In the genomic region with DNA sequence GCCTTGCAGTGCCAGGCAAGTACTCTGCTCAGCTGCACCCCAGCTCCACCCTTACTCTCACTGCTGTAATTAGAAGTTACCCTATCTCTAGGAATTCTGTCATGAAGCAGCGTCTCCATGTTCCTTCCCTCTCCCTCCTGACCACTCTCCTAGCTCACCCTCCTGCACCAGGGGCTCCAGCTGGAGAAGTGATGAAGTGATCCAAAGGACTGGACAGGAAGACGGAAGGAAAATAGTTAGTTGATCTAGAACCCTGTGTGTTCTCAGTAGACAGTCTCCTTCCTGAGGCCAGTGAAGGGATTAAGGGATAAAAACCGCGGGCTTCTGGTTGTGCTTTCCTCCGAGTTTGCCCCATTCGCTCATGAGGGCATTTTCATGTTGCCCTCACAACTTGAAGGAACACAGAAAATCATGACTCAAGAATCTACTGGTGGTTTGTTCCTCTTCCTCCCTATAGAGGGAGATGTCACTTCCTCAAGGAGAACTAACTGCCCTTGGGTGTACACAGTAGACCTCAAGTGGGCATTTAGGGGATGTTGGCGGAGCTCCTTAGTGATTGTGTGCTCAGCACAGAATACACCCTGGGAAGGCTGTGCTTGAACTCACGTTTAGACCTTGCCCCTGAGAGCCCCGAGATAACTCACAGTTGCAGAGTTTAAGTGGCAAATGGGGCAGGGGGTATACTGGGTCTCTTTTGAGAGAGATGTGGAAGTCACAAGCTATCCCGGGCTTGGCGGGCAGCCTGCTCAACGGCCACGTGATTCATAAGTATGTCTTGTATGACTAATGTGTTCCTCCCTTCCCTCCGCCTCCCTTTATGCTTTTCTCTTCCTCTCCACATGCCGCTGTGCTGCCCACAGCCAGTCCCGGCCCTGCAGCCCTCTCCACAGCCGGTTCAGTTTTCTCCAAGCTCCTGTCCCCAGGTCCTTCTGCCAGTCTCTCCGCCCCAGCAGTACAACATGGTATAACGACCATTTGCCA, we compare ENCODE assay signal across 8 mouse cellular contexts. TPM values are rescaled to one million over a fixed set of nuclear protein-coding genes. Genes with fewer than 3 reads are reported as not detected.
A peak's percentile ranks its signal among the peaks of the same experiment; 100 is the strongest.
DNase-seq lines count a peak whose midpoint lies in the region; ATAC-seq and TF ChIP-seq lines count a peak whose summit lies in the region.

No protein-coding gene starts in this region.

- peak; percentile 39 for DNase-seq in embryonic facial prominence, embryonic 14.5 days (ENCODE audit: low spot score)
- DNase-seq in embryonic facial prominence, embryonic 10.5 days (ENCODE audit: low spot score), result no peak
- DNase-seq in R1 (ENCODE audit: low read depth, low spot score), result peak; percentile 16
- peak; percentile 47 for DNase-seq in gastrocnemius, postnatal 25 days
- DNase-seq in layer of hippocampus, adult 11-12 months (ENCODE audit: low spot score), result peak; percentile 67
- peak; percentile 71 for DNase-seq in lung, postnatal 0 days (ENCODE audit: low spot score)
- DNase-seq in urinary bladder, postnatal 25 days (ENCODE audit: low spot score), result peak; percentile 46

- no peak for TF ChIP-seq EP300 in lung, postnatal 0 days (IDR thresholded peaks at IDR 0.05)

- no peaks in the 10 kb centered on the region for H3K27me3 ChIP-seq in embryonic facial prominence, embryonic 14.5 days (replicated peaks; ENCODE audit: control insufficient read depth, insufficient read depth, low read length)
- no peaks in the 10 kb centered on the region for H3K27me3 ChIP-seq in embryonic facial prominence, embryonic 10.5 days (replicated peaks; ENCODE audit: low read depth, poor library complexity, severe bottlenecking)
- no peaks in the 10 kb centered on the region for H3K27me3 ChIP-seq in lung, postnatal 0 days (replicated peaks; ENCODE audit: insufficient read depth, low read length)
- no peaks in the 10 kb centered on the region for H3K27me3 ChIP-seq in midbrain, embryonic 16.5 days (ENCODE audit: control insufficient read depth, insufficient read depth, low read depth, low read length)

- WGBS in embryonic facial prominence, embryonic 14.5 days, result 82% methylated on average over 19 of the region's 19 CpGs
- WGBS in embryonic facial prominence, embryonic 10.5 days, result 88% methylated on average over 19 of the region's 19 CpGs
- 60% methylated on average over 19 of the region's 19 CpGs for WGBS in lung, postnatal 0 days
- WGBS in midbrain, embryonic 16.5 days, result 88% methylated on average over 19 of the region's 19 CpGs

- peaks cover 50% of the 10 kb centered on the region for H3K36me3 ChIP-seq in embryonic facial prominence, embryonic 14.5 days (ENCODE audit: control insufficient read depth, insufficient read depth, low read length)
- H3K36me3 ChIP-seq in embryonic facial prominence, embryonic 10.5 days (replicated peaks), result peaks cover 81% of the 10 kb centered on the region
- peaks cover 23% of the 10 kb centered on the region for H3K36me3 ChIP-seq in lung, postnatal 0 days (ENCODE audit: insufficient read depth, low read length)
- peaks cover 15% of the 10 kb centered on the region for H3K36me3 ChIP-seq in midbrain, embryonic 16.5 days (ENCODE audit: control insufficient read depth, insufficient read depth, low read length)

- no peak overlapping the region for H3K4me3 ChIP-seq in embryonic facial prominence, embryonic 14.5 days (ENCODE audit: low read depth, low read length)
- H3K4me3 ChIP-seq in embryonic facial prominence, embryonic 10.5 days, result no peak overlapping the region
- no peak overlapping the region for H3K4me3 ChIP-seq in lung, postnatal 0 days (ENCODE audit: low read depth, low read length)
- H3K4me3 ChIP-seq in midbrain, embryonic 16.5 days (ENCODE audit: low read depth, low read length), result no peak overlapping the region

- no peak overlapping the region for H3K4me2 ChIP-seq in embryonic facial prominence, embryonic 14.5 days (ENCODE audit: low read depth, low read length)
- H3K4me2 ChIP-seq in lung, postnatal 0 days (replicated peaks; ENCODE audit: low read depth, low read length), result no peak overlapping the region
- H3K4me2 ChIP-seq in midbrain, embryonic 16.5 days (ENCODE audit: low read length), result no peak overlapping the region

- H3K9ac ChIP-seq in embryonic facial prominence, embryonic 14.5 days (ENCODE audit: low read depth, low read length), result no peak overlapping the region
- H3K9ac ChIP-seq in lung, postnatal 0 days (replicated peaks; ENCODE audit: low read depth), result no peak overlapping the region
- no peak overlapping the region for H3K9ac ChIP-seq in midbrain, embryonic 16.5 days (ENCODE audit: low read depth, low read length)

- H3K9me3 ChIP-seq in embryonic facial prominence, embryonic 14.5 days (ENCODE audit: control insufficient read depth, low read length), result no peaks in the 10 kb centered on the region
- H3K9me3 ChIP-seq in embryonic facial prominence, embryonic 10.5 days, result no peaks in the 10 kb centered on the region
- no peaks in the 10 kb centered on the region for H3K9me3 ChIP-seq in lung, postnatal 0 days (ENCODE audit: low read length)
- H3K9me3 ChIP-seq in midbrain, embryonic 16.5 days (replicated peaks; ENCODE audit: control insufficient read depth, low read length, poor library complexity, severe bottlenecking), result no peaks in the 10 kb centered on the region

- no peaks in the 10 kb centered on the region for H3K4me1 ChIP-seq in embryonic facial prominence, embryonic 14.5 days (ENCODE audit: control insufficient read depth, insufficient read depth, low read length)
- no peaks in the 10 kb centered on the region for H3K4me1 ChIP-seq in embryonic facial prominence, embryonic 10.5 days
- no peaks in the 10 kb centered on the region for H3K4me1 ChIP-seq in lung, postnatal 0 days (ENCODE audit: insufficient read depth, low read depth, low read length)
- no peaks in the 10 kb centered on the region for H3K4me1 ChIP-seq in midbrain, embryonic 16.5 days (ENCODE audit: control insufficient read depth, insufficient read depth, low read length)

- peak; percentile 26; the same call in 1 of the 2 replicates for TF ChIP-seq CTCF in lung, postnatal 0 days (IDR thresholded peaks at IDR 0.05)

- no peak overlapping the region for H3K27ac ChIP-seq in embryonic facial prominence, embryonic 14.5 days (replicated peaks; ENCODE audit: low read depth, low read length)
- no peak overlapping the region for H3K27ac ChIP-seq in embryonic facial prominence, embryonic 10.5 days (replicated peaks)
- H3K27ac ChIP-seq in lung, postnatal 0 days (ENCODE audit: low read length), result peak overlapping the region; percentile 20; the same call in 1 of the 2 replicates
- H3K27ac ChIP-seq in midbrain, embryonic 16.5 days (ENCODE audit: low read length), result no peak overlapping the region

- ATAC-seq in embryonic facial prominence, embryonic 14.5 days (ENCODE audit: low read depth), result peak; percentile 57; the same call in 1 of the 2 replicates
- peak; percentile 83 for ATAC-seq in lung, postnatal 0 days
- ATAC-seq in midbrain, embryonic 16.5 days, result no peak

RNA-seq across cellular contexts. Expression of a gene that starts 20.4 kb away (rescaled TPM):
- 5.0 and 5.2 TPM in 2 replicates for polyA plus RNA-seq in embryonic facial prominence, embryonic 14.5 days (2014; fragmentation: Nextera tagmentation; extraction: Ambion mirVana)
- 0.57 and 0.58 TPM in 2 replicates for polyA plus RNA-seq in embryonic facial prominence, embryonic 10.5 days (2016; fragmentation: Nextera tagmentation; extraction: Ambion mirVana)
- 100 to 1,000 TPM; 308 to 367 TPM for total RNA-seq in gastrocnemius, postnatal 25 days (2021)
- 0.23 and 0.53 TPM in 2 replicates for polyA plus RNA-seq in lung, postnatal 0 days (2015; fragmentation: Nextera tagmentation; extraction: Ambion mirVana)
- polyA plus RNA-seq in midbrain, embryonic 16.5 days (2015; fragmentation: Nextera tagmentation; extraction: Ambion mirVana), result 1.3 and 2.1 TPM in 2 replicates

RNA-seq across cellular contexts. Expression of a gene that starts 33.6 kb away (rescaled TPM):
- 57.7 and 91.9 TPM in 2 replicates for polyA plus RNA-seq in embryonic facial prominence, embryonic 14.5 days (2014; fragmentation: Nextera tagmentation; extraction: Ambion mirVana)
- 2.2 and 4.5 TPM in 2 replicates for polyA plus RNA-seq in embryonic facial prominence, embryonic 10.5 days (2016; fragmentation: Nextera tagmentation; extraction: Ambion mirVana)
- 10 to 100 TPM; 11.4 to 15.1 TPM for total RNA-seq in gastrocnemius, postnatal 25 days (2021)
- 132 and 149 TPM in 2 replicates for polyA plus RNA-seq in lung, postnatal 0 days (2015; fragmentation: Nextera tagmentation; extraction: Ambion mirVana)
- 17.6 and 19.7 TPM in 2 replicates for polyA plus RNA-seq in midbrain, embryonic 16.5 days (2015; fragmentation: Nextera tagmentation; extraction: Ambion mirVana)

RNA-seq across cellular contexts. Expression of a gene that starts 41.1 kb away (rescaled TPM):
- 80.0 and 89.4 TPM in 2 replicates for polyA plus RNA-seq in embryonic facial prominence, embryonic 14.5 days (2014; fragmentation: Nextera tagmentation; extraction: Ambion mirVana)
- polyA plus RNA-seq in embryonic facial prominence, embryonic 10.5 days (2016; fragmentation: Nextera tagmentation; extraction: Ambion mirVana), result 110 and 129 TPM in 2 replicates
- 10 to 100 TPM; 24.9 to 26.6 TPM for total RNA-seq in gastrocnemius, postnatal 25 days (2021)
- polyA plus RNA-seq in lung, postnatal 0 days (2015; fragmentation: Nextera tagmentation; extraction: Ambion mirVana), result 27.1 and 31.0 TPM in 2 replicates
- polyA plus RNA-seq in midbrain, embryonic 16.5 days (2015; fragmentation: Nextera tagmentation; extraction: Ambion mirVana), result 45.0 and 45.6 TPM in 2 replicates

RNA-seq across cellular contexts. Expression of a gene that starts 53.2 kb away (rescaled TPM):
- polyA plus RNA-seq in embryonic facial prominence, embryonic 14.5 days (2014; fragmentation: Nextera tagmentation; extraction: Ambion mirVana), result 5.2 and 6.1 TPM in 2 replicates
- 5.2 and 9.7 TPM in 2 replicates for polyA plus RNA-seq in embryonic facial prominence, embryonic 10.5 days (2016; fragmentation: Nextera tagmentation; extraction: Ambion mirVana)
- total RNA-seq in gastrocnemius, postnatal 25 days (2021), result under 1 TPM; 0.26 to 0.32 TPM
- polyA plus RNA-seq in lung, postnatal 0 days (2015; fragmentation: Nextera tagmentation; extraction: Ambion mirVana), result 0.44 and 0.60 TPM in 2 replicates
- 62.1 and 66.7 TPM in 2 replicates for polyA plus RNA-seq in midbrain, embryonic 16.5 days (2015; fragmentation: Nextera tagmentation; extraction: Ambion mirVana)
